Mouse (Mus musculus) erythroblast, embryonic 14.5 days (primary cell): Measurements from ENCODE around the gene Cpsf3. TPM values are rescaled to one million over a fixed set of nuclear protein-coding genes. Genes with fewer than 3 reads are reported as not detected.

Experiments used
- H3K27me3 ChIP-seq: 2 replicates; pipeline ENCODE4 v1.6.1; 2012; ENCODE audit warnings: inconsistent platforms; ENCODE audit not compliant: control insufficient read depth
- H3K36me3 ChIP-seq: 2 replicates; pipeline ENCODE4 v1.6.1; 2012; ENCODE audit warnings: mild to moderate bottlenecking, inconsistent platforms; ENCODE audit not compliant: control insufficient read depth
- H3K4me1 ChIP-seq: 2 replicates; pipeline ENCODE4 v1.6.1; 2012; ENCODE audit warnings: inconsistent platforms; ENCODE audit not compliant: control insufficient read depth
- H3K4me3 ChIP-seq: replicated peaks from 2 replicates; pipeline ENCODE3; 2012; ENCODE audit warnings: moderate library complexity, mild to moderate bottlenecking, inconsistent platforms
- H3K9me3 ChIP-seq: 2 replicates; pipeline ENCODE4 v1.6.1; 2012; ENCODE audit warnings: low read length, inconsistent platforms, mixed read lengths; ENCODE audit not compliant: control insufficient read depth
- GATA1 ChIP-seq: IDR thresholded peaks from 2 replicates; pipeline ENCODE4 v1.6.1; 2012; ENCODE audit warnings: low read length, inconsistent platforms, mixed read lengths
- TAL1 ChIP-seq: IDR thresholded peaks from 3 replicates; pipeline ENCODE4 v1.6.1; 2012; ENCODE audit warnings: low read length, inconsistent platforms, mixed read lengths
- polyA plus RNA-seq: library from polyadenylated mRNA; stranded (reverse); fragments of >175 nt; gene quantifications from 2 replicates; pipeline ENCODE4 v1.2.3, GENCODE M21; 2012

Gene Cpsf3
- polyA plus RNA-seq, 1 experiment = 0.28 TPM

GRCm38 (mm10) chr12:21265501-21265900, 19.7 kb upstream of the Cpsf3 start:
- TF ChIP-seq TAL1 (no peak), GATA1 (no peak)
- no peaks in the 10 kb centered on the region for H3K27me3 ChIP-seq
- H3K4me1 ChIP-seq = peaks cover 14% of the 10 kb centered on the region
- peaks cover 6% of the 10 kb centered on the region for H3K9me3 ChIP-seq
- peaks cover 11% of the 10 kb centered on the region for H3K36me3 ChIP-seq
- no peak overlapping the region for H3K4me3 ChIP-seq

- Histone ChIP-seq H3K27me3 (no peaks in the 10 kb centered on the region), H3K4me3 (no peak overlapping the region), H3K36me3 (peaks cover 16% of the 10 kb centered on the region), H3K4me1 (peaks cover 14% of the 10 kb centered on the region), H3K9me3 (peaks cover 6% of the 10 kb centered on the region)
- TF ChIP-seq GATA1 = no peak
- TF ChIP-seq TAL1 = no peak
Observed at GRCm38 (mm10) chr12:21265946-21266783, 19.0 kb upstream of the Cpsf3 start.

GRCm38 (mm10) chr12:21266784-21267098, 18.4 kb upstream of the Cpsf3 start:
- H3K4me3 ChIP-seq = no peak overlapping the region
- no peak for TF ChIP-seq GATA1
- TF ChIP-seq TAL1 = no peak
- peaks cover 14% of the 10 kb centered on the region for H3K4me1 ChIP-seq
- H3K36me3 ChIP-seq = peaks cover 22% of the 10 kb centered on the region
- H3K27me3 ChIP-seq = no peaks in the 10 kb centered on the region
- peaks cover 6% of the 10 kb centered on the region for H3K9me3 ChIP-seq

GRCm38 (mm10) chr12:21268083-21268616, 17.0 kb upstream of the Cpsf3 start:
- Histone ChIP-seq H3K36me3 (peaks cover 24% of the 10 kb centered on the region), H3K9me3 (peaks cover 6% of the 10 kb centered on the region), H3K27me3 (no peaks in the 10 kb centered on the region), H3K4me1 (peaks cover 14% of the 10 kb centered on the region), H3K4me3 (no peak overlapping the region)
- TF ChIP-seq TAL1 = no peak
- no peak for TF ChIP-seq GATA1

- TF ChIP-seq GATA1 (no peak), TAL1 (no peak)
- Histone ChIP-seq H3K4me3 (no peak overlapping the region), H3K27me3 (no peaks in the 10 kb centered on the region), H3K36me3 (peaks cover 24% of the 10 kb centered on the region), H3K9me3 (no peaks in the 10 kb centered on the region), H3K4me1 (no peaks in the 10 kb centered on the region)
Observed at GRCm38 (mm10) chr12:21274446-21274845, 10.7 kb upstream of the Cpsf3 start.

DNA sequence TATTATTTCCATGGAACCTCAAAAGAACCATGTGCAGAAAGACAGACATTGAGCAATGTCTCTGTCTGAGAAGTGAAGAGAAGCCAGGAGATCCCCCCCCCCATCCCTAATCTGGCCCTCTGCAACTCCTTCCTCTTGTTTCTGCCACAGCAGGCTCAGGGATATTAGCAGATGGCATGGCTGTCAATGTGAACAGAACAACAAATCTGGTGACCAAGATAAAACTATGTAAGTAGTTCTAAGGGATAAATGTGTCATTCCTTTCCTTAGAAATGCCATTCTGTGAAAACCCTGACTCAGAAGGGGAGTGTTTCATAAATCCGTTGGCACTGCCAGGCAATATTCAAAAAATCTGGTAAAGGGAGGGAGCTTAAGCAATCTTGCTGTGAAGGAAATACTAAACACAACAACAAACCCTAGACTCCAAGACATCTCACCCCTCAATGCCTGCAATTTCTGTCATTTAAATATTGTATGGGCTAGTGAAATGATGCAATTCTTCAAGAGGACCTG, 7.8 kb upstream of the Cpsf3 start:
- no peaks in the 10 kb centered on the region for H3K9me3 ChIP-seq
- no peaks in the 10 kb centered on the region; the same call in 1 of the 2 replicates for H3K4me1 ChIP-seq
- H3K36me3 ChIP-seq = peaks cover 7% of the 10 kb centered on the region
- TF ChIP-seq TAL1 (no peak), GATA1 (no peak)
- H3K4me3 ChIP-seq = no peak overlapping the region
- no peaks in the 10 kb centered on the region for H3K27me3 ChIP-seq

DNA sequence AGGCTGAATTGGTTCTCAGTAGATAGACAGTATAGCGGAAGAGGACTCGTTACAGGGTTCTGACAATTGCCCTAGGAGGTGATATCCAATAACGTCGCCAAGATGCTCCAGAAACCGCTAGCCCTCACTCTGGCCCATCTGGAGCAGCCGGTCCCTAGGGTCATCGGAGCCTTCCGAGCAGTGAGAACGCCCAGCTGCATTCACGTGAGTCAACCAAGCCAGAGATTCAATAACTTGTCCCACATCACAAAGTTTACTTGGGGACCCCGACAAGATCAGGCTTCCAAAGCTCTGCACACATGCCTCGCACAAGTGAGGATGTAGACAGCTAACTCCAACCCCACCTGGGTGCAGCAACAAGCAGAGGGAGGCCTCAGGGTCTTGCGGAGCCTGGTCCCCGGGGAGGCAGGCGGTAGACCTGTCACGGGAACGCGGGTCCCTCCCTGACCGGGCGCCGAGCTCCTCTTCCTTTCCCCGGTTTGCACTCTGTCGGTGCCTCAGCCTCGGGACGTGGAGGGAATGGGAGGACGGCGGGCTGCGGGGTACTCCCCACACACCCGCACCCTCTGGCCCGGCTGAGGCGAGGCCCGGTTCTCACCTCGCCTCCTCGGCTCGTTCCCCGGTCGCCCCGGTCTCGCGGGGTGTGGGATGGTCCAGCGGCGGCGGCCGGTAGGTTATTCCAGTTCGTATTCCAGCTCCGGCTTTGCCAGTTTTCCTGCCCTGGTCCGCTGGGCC, 484 bp downstream of the Cpsf3 start:
- Histone ChIP-seq H3K27me3 (no peaks in the 10 kb centered on the region), H3K9me3 (no peaks in the 10 kb centered on the region), H3K4me1 (peaks cover 33% of the 10 kb centered on the region), H3K4me3 (peak overlapping the region; percentile 93), H3K36me3 (peaks cover 12% of the 10 kb centered on the region)
- TF ChIP-seq GATA1 (no peak), TAL1 (no peak)

DNA sequence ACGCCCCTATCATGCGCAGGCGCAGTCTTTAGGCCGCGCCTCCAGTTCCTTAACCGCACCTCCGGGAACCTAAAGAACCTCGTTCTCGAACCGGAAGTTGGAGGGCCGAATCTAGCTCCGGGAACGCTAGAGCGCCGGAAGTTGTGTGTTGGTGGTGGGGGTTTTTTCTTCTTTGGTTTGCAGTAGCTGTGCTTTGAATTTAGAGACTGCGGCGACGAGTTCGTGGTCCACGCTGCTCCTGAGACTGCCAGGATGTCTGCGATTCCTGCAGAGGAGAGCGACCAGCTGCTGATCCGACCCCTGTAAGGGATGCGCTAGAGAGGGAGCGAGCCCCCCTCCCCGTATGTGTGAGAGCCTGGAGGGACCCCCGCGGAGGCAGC, 1.0 kb downstream of the Cpsf3 start, which contains the start of gene Itgb1bp1:
TSS of gene Itgb1bp1 (minus strand) at position 42 of the 380 bp plus-strand sequence.
- TF ChIP-seq GATA1 (no peak), TAL1 (no peak)
- no peaks in the 10 kb centered on the region for H3K9me3 ChIP-seq
- peaks cover 16% of the 10 kb centered on the region for H3K36me3 ChIP-seq
- H3K4me1 ChIP-seq = peaks cover 33% of the 10 kb centered on the region
- peak within 1 kb of the TSS; percentile 93 for H3K4me3 ChIP-seq
- no peaks in the 10 kb centered on the region for H3K27me3 ChIP-seq
